8 mouse cellular contexts compared by ENCODE assay signal in the genomic region with DNA sequence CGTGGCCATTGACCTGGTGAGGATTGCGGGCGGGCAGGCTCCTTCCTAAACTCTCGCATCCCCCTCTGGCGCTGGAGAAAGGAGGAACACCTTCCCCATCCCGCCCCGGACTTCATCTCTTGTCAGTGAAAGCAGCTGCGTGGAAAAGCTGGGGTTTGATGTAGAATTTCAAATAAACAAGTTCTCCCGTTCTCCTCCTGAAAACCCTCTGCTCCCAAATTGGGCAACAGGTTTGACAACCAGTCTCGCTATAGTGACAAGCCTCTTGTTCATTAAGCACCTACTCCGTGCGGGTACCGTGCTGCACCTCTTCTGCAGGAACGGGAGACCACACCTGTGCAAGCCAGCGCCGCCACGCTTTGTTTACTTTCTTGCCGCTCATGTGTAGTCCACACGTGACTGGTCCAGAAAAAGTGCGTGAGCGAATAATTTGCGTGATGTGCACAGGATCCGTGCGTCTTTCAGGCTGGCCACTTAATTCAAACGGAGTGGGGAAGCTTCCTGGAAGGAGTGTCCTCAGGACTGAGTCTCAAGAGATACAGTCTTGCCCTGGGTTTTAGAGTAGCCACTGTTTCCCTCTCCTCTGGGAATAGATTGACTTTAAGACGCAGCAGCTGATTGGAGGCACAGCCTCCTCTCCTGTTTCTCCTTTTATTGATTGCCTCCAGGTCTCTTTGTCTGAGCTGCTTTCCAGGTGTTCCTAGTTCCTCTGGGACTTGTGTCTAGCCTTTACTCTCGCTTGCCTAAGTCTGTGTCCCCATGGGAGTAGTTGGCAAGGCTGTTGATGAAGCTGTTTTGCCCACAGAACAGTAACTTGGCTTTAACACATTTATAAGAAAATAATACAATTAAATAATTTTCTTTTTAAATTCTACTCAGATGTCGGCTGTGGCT. TPM values are rescaled to one million over a fixed set of nuclear protein-coding genes. Genes with fewer than 3 reads are reported as not detected.
DNase-seq lines count a peak whose midpoint lies in the region; ATAC-seq lines count a peak whose summit lies in the region.

No protein-coding gene starts in this region.

- 6% methylated on average over 28 of the region's 28 CpGs for whole genome bisulfite sequencing in hindbrain, embryonic 11.5 days

- H3K27ac ChIP-seq in brown adipose tissue, adult 24 weeks (replicated peaks; ENCODE audit: low read depth, low read length): no peak overlapping the region
- H3K27ac ChIP-seq in hindbrain, embryonic 11.5 days (ENCODE audit: low read depth, low read length): no peak overlapping the region

- peaks cover 26% of the 10 kb centered on the region for H3K27me3 ChIP-seq in hindbrain, embryonic 11.5 days (ENCODE audit: control insufficient read depth, insufficient read depth, low read length)

- peaks cover 2% of the 10 kb centered on the region; the same call in 1 of the 2 replicates for H3K4me1 ChIP-seq in brown adipose tissue, adult 24 weeks (ENCODE audit: control insufficient read depth, insufficient read depth, insufficient read length, low read length)
- H3K4me1 ChIP-seq in hindbrain, embryonic 11.5 days (replicated peaks; ENCODE audit: control insufficient read depth, insufficient read depth, low read length): peaks cover 7% of the 10 kb centered on the region

- H3K4me3 ChIP-seq in brown adipose tissue, adult 24 weeks (ENCODE audit: insufficient read depth, low read depth, low read length): peak overlapping the region; percentile 46
- H3K4me3 ChIP-seq in hindbrain, embryonic 11.5 days (ENCODE audit: low read depth, low read length): peak overlapping the region; percentile 51

- H3K9me3 ChIP-seq in hindbrain, embryonic 11.5 days (ENCODE audit: control insufficient read depth, low read length): no peaks in the 10 kb centered on the region

- ATAC-seq in hindbrain, embryonic 11.5 days (ENCODE audit: low FRiP score): 0 out of 2 replicates have a peak, but pooled peaks have one; percentile 39
- 0 out of 2 replicates have a peak, but pooled peaks have one; percentile 7 for ATAC-seq in megakaryocyte-erythroid progenitor cell, adult 5-6 weeks (replicated peaks; ENCODE audit: low FRiP score, low TSS enrichment, poor library complexity, severe bottlenecking)
- ATAC-seq in granulocyte monocyte progenitor cell, adult 5-6 weeks (replicated peaks; ENCODE audit: poor library complexity, severe bottlenecking): no peak

- no peaks in the 10 kb centered on the region for H3K36me3 ChIP-seq in hindbrain, embryonic 11.5 days (ENCODE audit: control insufficient read depth, insufficient read depth, low read length)

- H3K4me2 ChIP-seq in hindbrain, embryonic 11.5 days (replicated peaks; ENCODE audit: low read depth, low read length): peak overlapping the region; percentile 97

- DNase-seq in kidney, adult 18-20 months: peak; percentile 15
- DNase-seq in kidney, adult 9 months: no peak
- DNase-seq in hindbrain, embryonic 11.5 days (ENCODE audit: low spot score): no peak
- DNase-seq in spleen, postnatal 14 days (ENCODE audit: low spot score in 2 of 2): no peak
- DNase-seq in MN1 (ENCODE audit: low spot score): no peak

- no peak overlapping the region; the same call in 1 of the 2 replicates for H3K9ac ChIP-seq in hindbrain, embryonic 11.5 days (ENCODE audit: low read depth, low read length)

RNA-seq across cellular contexts. Expression of gene D930020B18Rik, which starts 0.9 kb away (rescaled TPM):
- not detected in 2 replicates for polyA plus RNA-seq in brown adipose tissue, adult 24 weeks (2012; ENCODE audit: insufficient read depth, insufficient read length, missing spikeins)
- polyA plus RNA-seq in hindbrain, embryonic 11.5 days (2014; fragmentation: Nextera tagmentation; extraction: Ambion mirVana): 0.22 and 0.31 TPM in 2 replicates
- total RNA-seq in megakaryocyte-erythroid progenitor cell, adult 5-6 weeks (2014; fragmentation: Nextera tagmentation): not detected in 2 replicates
- not detected in 2 replicates for total RNA-seq in megakaryocyte-erythroid progenitor cell, adult 5-6 weeks (2017)
- not detected in 2 replicates for total RNA-seq in granulocyte monocyte progenitor cell, adult 5-6 weeks (2014; fragmentation: Nextera tagmentation)
- 2.5 TPM in 1 of 2 replicates, not detected in the other for total RNA-seq in granulocyte monocyte progenitor cell, adult 5-6 weeks (2017)

RNA-seq across cellular contexts. Expression of gene Xpot, which starts 16.2 kb away (rescaled TPM):
- polyA plus RNA-seq in brown adipose tissue, adult 24 weeks (2012; ENCODE audit: insufficient read depth, insufficient read length, missing spikeins): 30.2 and 40.6 TPM in 2 replicates
- polyA plus RNA-seq in hindbrain, embryonic 11.5 days (2014; fragmentation: Nextera tagmentation; extraction: Ambion mirVana): 49.5 and 51.5 TPM in 2 replicates
- total RNA-seq in megakaryocyte-erythroid progenitor cell, adult 5-6 weeks (2014; fragmentation: Nextera tagmentation): 84.1 and 92.3 TPM in 2 replicates
- total RNA-seq in megakaryocyte-erythroid progenitor cell, adult 5-6 weeks (2017): 127 and 153 TPM in 2 replicates
- 69.6 and 73.3 TPM in 2 replicates for total RNA-seq in granulocyte monocyte progenitor cell, adult 5-6 weeks (2014; fragmentation: Nextera tagmentation)
- total RNA-seq in granulocyte monocyte progenitor cell, adult 5-6 weeks (2017): 93.8 and 105 TPM in 2 replicates

RNA-seq across cellular contexts. Expression of gene Tbk1, which starts 55.7 kb away (rescaled TPM):
- polyA plus RNA-seq in brown adipose tissue, adult 24 weeks (2012; ENCODE audit: insufficient read depth, insufficient read length, missing spikeins): 9.4 and 16.4 TPM in 2 replicates
- polyA plus RNA-seq in hindbrain, embryonic 11.5 days (2014; fragmentation: Nextera tagmentation; extraction: Ambion mirVana): 36.4 and 38.3 TPM in 2 replicates
- 28.9 and 31.5 TPM in 2 replicates for total RNA-seq in megakaryocyte-erythroid progenitor cell, adult 5-6 weeks (2014; fragmentation: Nextera tagmentation)
- total RNA-seq in megakaryocyte-erythroid progenitor cell, adult 5-6 weeks (2017): 31.3 and 47.5 TPM in 2 replicates
- 69.1 and 70.9 TPM in 2 replicates for total RNA-seq in granulocyte monocyte progenitor cell, adult 5-6 weeks (2014; fragmentation: Nextera tagmentation)
- 53.0 and 67.7 TPM in 2 replicates for total RNA-seq in granulocyte monocyte progenitor cell, adult 5-6 weeks (2017)
